Mouse (Mus musculus): Measurements from ENCODE around the gene Dnmt3a. TPM values are rescaled to one million over a fixed set of nuclear protein-coding genes. Genes with fewer than 3 reads are reported as not detected.

The Dnmt3a gene
- 109 and 144 TPM in 2 replicates for polyA plus RNA-seq (2015; fragmentation: Nextera tagmentation; extraction: Ambion mirVana)

DNA sequence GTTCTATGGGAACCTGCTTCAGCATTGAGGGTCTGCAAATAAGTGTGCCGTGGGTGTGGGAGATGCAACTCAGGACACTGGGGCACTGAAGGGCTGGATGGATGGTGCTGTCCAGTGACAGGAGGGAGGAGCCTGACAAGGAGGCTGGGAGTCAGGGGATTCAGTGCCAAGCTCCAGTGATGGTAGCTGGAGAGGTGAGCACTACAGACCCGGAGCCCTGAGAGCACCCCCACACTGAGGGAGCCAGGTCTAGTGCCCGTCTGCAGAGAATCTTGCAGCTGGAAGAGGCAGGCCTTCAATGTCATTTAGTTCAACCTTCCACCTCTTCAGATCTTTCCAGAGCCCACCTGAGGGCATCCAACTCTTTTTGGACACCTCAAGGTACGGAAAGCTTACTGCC, at the start of gene Dnmt3a:
TSS of gene Dnmt3a (plus strand) at position 156 of the 400 bp plus-strand sequence.
- no peaks in the 10 kb centered on the region for H3K9me3 ChIP-seq
- H3K9ac ChIP-seq: peak within 1 kb of the TSS; percentile 73
- H3K4me3 ChIP-seq: peak within 1 kb of the TSS; percentile 88
- no peaks in the 10 kb centered on the region for H3K36me3 ChIP-seq
- peaks cover 38% of the 10 kb centered on the region for H3K4me1 ChIP-seq (replicated peaks)
- H3K27ac ChIP-seq (replicated peaks): peak within 1 kb of the TSS; percentile 95
- H3K27me3 ChIP-seq: no peaks in the 10 kb centered on the region
- H3K4me2 ChIP-seq: peak within 1 kb of the TSS; percentile 84
- peak; percentile 19 for ATAC-seq (ENCODE audit: low FRiP score, low read depth)
- 25% methylated on average over 4 of the region's 4 CpGs for WGBS

- Histone ChIP-seq H3K9ac (no peak overlapping the region), H3K4me1 (replicated peaks) (peaks cover 5% of the 10 kb centered on the region), H3K27me3 (no peaks in the 10 kb centered on the region), H3K4me2 (no peak overlapping the region), H3K36me3 (peaks cover 7% of the 10 kb centered on the region; the same call in 1 of the 2 replicates), H3K27ac (replicated peaks) (no peak overlapping the region), H3K9me3 (no peaks in the 10 kb centered on the region), H3K4me3 (no peak overlapping the region)
- WGBS: over 99% methylated on average over 3 of the region's 3 CpGs
- ATAC-seq (ENCODE audit: low FRiP score, low read depth): no peak
These were observed 49.6 kb upstream of the Dnmt3a start for GRCm38 (mm10) chr12:3756216-3756615.

GRCm38 (mm10) chr12:3758127-3758526, 47.7 kb upstream of the Dnmt3a start:
- peaks cover 10% of the 10 kb centered on the region for H3K4me1 ChIP-seq (replicated peaks)
- no peak overlapping the region for H3K9ac ChIP-seq
- no peak for ATAC-seq (ENCODE audit: low FRiP score, low read depth)
- no peak overlapping the region for H3K27ac ChIP-seq (replicated peaks)
- 81% methylated on average over 3 of the region's 3 CpGs for WGBS
- H3K36me3 ChIP-seq: no peaks in the 10 kb centered on the region
- no peaks in the 10 kb centered on the region for H3K27me3 ChIP-seq
- H3K4me3 ChIP-seq: no peak overlapping the region
- no peak overlapping the region for H3K4me2 ChIP-seq
- no peaks in the 10 kb centered on the region for H3K9me3 ChIP-seq

DNA sequence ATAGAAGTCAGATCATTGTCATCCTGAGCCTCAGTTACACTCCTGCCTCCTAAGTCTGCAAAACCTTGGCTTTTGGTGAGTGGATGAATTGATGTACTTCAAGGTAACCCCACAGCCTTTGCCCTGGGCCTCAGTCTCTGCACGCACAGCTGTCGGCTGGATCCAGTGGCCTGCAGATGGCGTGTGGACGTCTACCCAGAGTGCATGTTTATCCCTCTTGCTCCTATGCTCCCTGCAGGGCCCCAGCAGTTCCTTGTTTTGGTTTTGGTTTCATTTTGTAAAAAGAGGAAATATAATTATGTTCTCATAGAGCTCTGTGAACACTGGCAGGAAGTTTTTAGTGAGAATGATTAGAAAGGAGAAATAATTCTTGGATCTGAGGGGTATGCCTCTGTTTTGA, 46.4 kb upstream of the Dnmt3a start:
- H3K4me1 ChIP-seq (replicated peaks): peaks cover 10% of the 10 kb centered on the region
- 64% methylated on average over 4 of the region's 4 CpGs for WGBS
- no peak overlapping the region for H3K9ac ChIP-seq
- no peak for ATAC-seq (ENCODE audit: low FRiP score, low read depth)
- H3K9me3 ChIP-seq: no peaks in the 10 kb centered on the region
- H3K36me3 ChIP-seq: no peaks in the 10 kb centered on the region
- no peak overlapping the region for H3K27ac ChIP-seq (replicated peaks)
- no peak overlapping the region for H3K4me3 ChIP-seq
- no peak overlapping the region for H3K4me2 ChIP-seq
- no peaks in the 10 kb centered on the region for H3K27me3 ChIP-seq

- no peaks in the 10 kb centered on the region for H3K27me3 ChIP-seq
- peaks cover 10% of the 10 kb centered on the region for H3K4me1 ChIP-seq (replicated peaks)
- peak; percentile 86 for ATAC-seq (ENCODE audit: low FRiP score, low read depth)
- H3K27ac ChIP-seq (replicated peaks): peak overlapping the region; percentile 68
- no peaks in the 10 kb centered on the region for H3K36me3 ChIP-seq
- H3K4me3 ChIP-seq: no peak overlapping the region
- H3K9ac ChIP-seq: 0 out of 2 replicates have a peak overlapping the region, but pooled peaks have one; percentile 7
- WGBS: 66% methylated on average over 4 of the region's 4 CpGs
- no peak overlapping the region for H3K4me2 ChIP-seq
- no peaks in the 10 kb centered on the region for H3K9me3 ChIP-seq
These were observed 44.8 kb upstream of the Dnmt3a start for GRCm38 (mm10) chr12:3760876-3761590.

DNA sequence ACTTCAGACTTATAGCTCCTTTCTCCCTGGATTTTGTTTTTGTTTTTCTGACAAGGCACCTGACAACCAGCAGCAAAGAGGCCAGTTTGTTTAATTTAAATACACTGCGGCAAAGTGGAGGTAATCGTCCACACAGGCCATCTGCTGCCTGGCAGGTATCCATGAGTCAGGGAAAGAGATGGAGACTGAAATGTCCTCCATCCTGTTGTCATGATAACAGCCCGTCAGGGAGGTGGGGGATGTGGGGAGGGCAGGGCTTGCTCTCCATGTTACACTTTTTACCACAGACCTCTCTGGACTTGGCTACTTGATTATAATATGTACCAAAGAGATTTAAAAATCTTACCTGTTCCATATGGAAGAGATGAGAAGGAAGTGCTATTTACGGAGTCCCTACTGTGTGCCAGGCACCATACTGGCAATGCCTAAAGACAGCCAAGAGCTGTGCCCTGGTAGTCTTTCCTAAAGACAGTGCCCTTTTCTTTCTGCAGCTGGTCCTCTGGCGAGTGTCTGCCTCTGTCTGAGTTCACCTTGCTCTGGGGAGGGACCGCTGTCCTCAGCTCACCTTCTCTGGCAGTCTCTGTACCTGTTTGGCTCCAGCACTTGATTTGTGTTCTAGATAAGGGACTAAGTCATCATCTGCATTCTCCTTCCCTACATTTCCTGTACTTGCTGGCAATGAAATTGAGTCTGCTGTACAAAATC, 44.1 kb upstream of the Dnmt3a start:
- Histone ChIP-seq H3K4me3 (no peak overlapping the region), H3K9me3 (no peaks in the 10 kb centered on the region), H3K27ac (replicated peaks) (peak overlapping the region; percentile 68), H3K36me3 (no peaks in the 10 kb centered on the region), H3K9ac (0 out of 2 replicates have a peak overlapping the region, but pooled peaks have one; percentile 7), H3K4me2 (no peak overlapping the region), H3K4me1 (replicated peaks) (peaks cover 10% of the 10 kb centered on the region), H3K27me3 (no peaks in the 10 kb centered on the region)
- WGBS: 53% methylated on average over 6 of the region's 6 CpGs
- ATAC-seq (ENCODE audit: low FRiP score, low read depth): peak; percentile 79

DNA sequence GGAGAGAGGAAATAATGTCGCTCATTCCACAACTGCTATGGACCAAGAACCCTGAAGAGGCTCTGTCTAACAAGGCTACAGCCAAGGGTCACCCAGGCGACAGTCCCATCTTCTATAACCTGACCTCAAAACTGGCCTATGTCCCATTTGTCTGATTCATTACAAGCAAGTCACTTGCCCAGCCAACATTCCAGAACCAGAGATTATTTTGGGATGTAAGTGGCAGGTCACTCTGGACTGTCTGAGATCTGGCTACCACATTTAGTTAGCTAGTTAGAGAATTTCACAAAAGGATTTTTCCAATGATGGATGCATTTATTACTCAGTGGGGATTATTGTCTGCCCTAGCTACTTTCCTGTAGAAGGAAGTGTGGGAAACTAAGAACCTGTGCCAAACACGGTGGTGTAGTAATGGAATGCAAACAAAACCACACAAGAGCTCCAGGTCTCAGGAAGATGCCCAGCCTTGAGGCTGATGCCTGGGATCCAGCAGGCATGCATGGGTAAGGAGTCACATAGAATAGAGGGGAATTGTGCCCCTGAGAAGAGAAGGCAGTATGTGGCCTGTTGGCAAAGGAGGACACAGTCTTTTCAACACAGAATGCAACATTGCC, 41.5 kb upstream of the Dnmt3a start:
- Histone ChIP-seq H3K4me1 (replicated peaks) (peaks cover 10% of the 10 kb centered on the region), H3K36me3 (no peaks in the 10 kb centered on the region), H3K4me3 (no peak overlapping the region), H3K9me3 (no peaks in the 10 kb centered on the region), H3K4me2 (no peak overlapping the region), H3K9ac (no peak overlapping the region), H3K27ac (replicated peaks) (no peak overlapping the region), H3K27me3 (no peaks in the 10 kb centered on the region)
- WGBS: 84% methylated on average over 3 of the region's 3 CpGs
- no peak for ATAC-seq (ENCODE audit: low FRiP score, low read depth)

DNA sequence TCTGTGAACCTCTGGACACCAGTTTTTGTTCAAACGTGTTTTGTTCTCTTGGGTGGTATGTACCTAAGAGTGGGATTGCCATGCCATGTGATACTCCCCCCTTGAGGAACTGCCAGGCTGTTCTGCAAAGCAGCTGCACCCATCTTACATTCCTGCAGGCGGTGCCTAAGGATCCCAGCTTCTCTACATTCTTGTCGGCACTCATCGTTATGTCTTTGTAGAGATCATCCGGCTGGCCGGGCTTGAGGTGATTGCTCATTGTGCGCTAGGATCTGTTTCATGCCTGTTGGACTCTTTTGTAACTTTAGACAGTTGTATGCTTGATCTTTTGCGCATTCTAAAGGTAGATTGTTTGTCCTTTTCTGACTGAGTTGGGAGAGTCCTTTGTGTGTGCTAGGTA, 38.4 kb upstream of the Dnmt3a start:
- no peak for ATAC-seq (ENCODE audit: low FRiP score, low read depth)
- Histone ChIP-seq H3K36me3 (no peaks in the 10 kb centered on the region), H3K27ac (replicated peaks) (no peak overlapping the region), H3K4me2 (no peak overlapping the region), H3K4me1 (replicated peaks) (no peaks in the 10 kb centered on the region), H3K9me3 (no peaks in the 10 kb centered on the region), H3K27me3 (no peaks in the 10 kb centered on the region), H3K9ac (no peak overlapping the region), H3K4me3 (no peak overlapping the region)
- 54% methylated on average over 8 of the region's 8 CpGs for WGBS

DNA sequence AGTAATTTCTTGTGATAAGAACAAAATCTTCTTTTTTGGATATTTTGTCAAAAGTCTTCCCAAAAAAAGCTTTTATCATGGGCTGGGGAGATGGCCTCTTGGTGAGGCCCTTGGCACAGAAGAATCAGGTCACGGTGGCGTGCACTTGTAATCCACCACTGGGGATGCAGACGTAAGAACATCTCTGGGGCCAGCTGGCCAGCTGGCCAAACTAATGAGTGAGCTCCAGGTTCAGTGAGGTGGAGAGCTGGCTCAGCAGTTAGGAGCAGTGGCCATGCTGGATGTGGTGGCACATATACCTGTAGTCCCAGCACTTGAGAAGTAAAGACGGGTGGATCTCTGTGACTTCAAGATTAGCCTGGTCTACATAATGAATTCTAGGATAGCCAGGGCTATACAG, 37.4 kb upstream of the Dnmt3a start:
- Histone ChIP-seq H3K27ac (replicated peaks) (no peak overlapping the region), H3K4me2 (no peak overlapping the region), H3K4me1 (replicated peaks) (no peaks in the 10 kb centered on the region), H3K27me3 (no peaks in the 10 kb centered on the region), H3K9ac (no peak overlapping the region), H3K36me3 (no peaks in the 10 kb centered on the region; the same call in 1 of the 2 replicates), H3K4me3 (no peak overlapping the region), H3K9me3 (no peaks in the 10 kb centered on the region)
- 87% methylated on average over 4 of the region's 4 CpGs for WGBS
- no peak for ATAC-seq (ENCODE audit: low FRiP score, low read depth)

GRCm38 (mm10) chr12:3770546-3770945, 35.3 kb upstream of the Dnmt3a start:
- no peak overlapping the region for H3K9ac ChIP-seq
- no peak overlapping the region for H3K4me2 ChIP-seq
- no peaks in the 10 kb centered on the region for H3K9me3 ChIP-seq
- H3K36me3 ChIP-seq: peaks cover 3% of the 10 kb centered on the region; the same call in 1 of the 2 replicates
- no peak for ATAC-seq (ENCODE audit: low FRiP score, low read depth)
- no peak overlapping the region for H3K27ac ChIP-seq (replicated peaks)
- H3K27me3 ChIP-seq: no peaks in the 10 kb centered on the region
- no peaks in the 10 kb centered on the region for H3K4me1 ChIP-seq (replicated peaks)
- H3K4me3 ChIP-seq: no peak overlapping the region
- WGBS: 74% methylated on average over 2 of the region's 2 CpGs

DNA sequence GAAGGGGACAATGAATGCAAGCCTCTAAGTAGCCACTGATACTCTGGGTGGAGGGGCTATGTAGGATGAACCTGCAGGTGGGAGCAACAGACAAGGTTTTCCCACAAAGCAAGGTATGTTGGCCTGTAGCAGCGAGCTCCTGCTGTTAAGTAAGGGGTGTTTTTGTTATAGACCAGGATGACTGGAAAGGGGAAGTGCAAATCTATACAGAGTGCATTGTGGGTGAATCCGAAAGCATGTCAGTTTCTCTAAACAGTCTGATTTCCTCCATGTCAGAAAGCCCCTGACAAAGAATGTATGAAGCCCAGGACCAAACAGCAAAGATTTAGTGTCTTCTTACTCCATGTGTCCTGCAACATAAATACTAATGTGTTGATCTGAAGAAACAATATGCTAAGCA, 34.7 kb upstream of the Dnmt3a start:
- H3K9me3 ChIP-seq: no peaks in the 10 kb centered on the region
- H3K4me2 ChIP-seq: no peak overlapping the region
- no peak overlapping the region for H3K27ac ChIP-seq (replicated peaks)
- no peaks in the 10 kb centered on the region for H3K27me3 ChIP-seq
- no peaks in the 10 kb centered on the region for H3K4me1 ChIP-seq (replicated peaks)
- WGBS: 84% methylated on average over 2 of the region's 2 CpGs
- H3K9ac ChIP-seq: no peak overlapping the region
- peaks cover 3% of the 10 kb centered on the region; the same call in 1 of the 2 replicates for H3K36me3 ChIP-seq
- ATAC-seq (ENCODE audit: low FRiP score, low read depth): no peak
- no peak overlapping the region for H3K4me3 ChIP-seq

DNA sequence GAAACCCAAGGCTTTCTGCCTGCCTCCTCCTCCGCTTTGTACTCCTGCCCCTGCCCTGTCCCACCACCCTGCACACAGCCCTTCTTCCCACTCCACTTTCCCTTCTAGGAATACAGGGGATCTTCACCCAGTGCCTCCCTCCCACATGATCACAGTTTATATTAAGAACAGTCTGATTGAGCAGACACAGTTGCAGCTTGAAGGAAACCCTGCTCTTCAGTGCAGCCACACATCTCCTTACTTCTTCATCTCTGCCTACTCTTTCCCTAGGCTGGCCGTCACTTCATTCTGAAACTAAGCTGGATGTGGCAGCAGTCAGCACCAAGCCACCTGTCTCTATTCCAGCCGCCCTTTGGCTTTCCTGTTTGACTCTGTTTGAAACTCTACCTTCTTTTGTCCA, 32.2 kb upstream of the Dnmt3a start:
- H3K36me3 ChIP-seq: peaks cover 3% of the 10 kb centered on the region; the same call in 1 of the 2 replicates
- no peak overlapping the region for H3K9ac ChIP-seq
- H3K27ac ChIP-seq (replicated peaks): no peak overlapping the region
- H3K4me3 ChIP-seq: no peak overlapping the region
- H3K4me2 ChIP-seq: no peak overlapping the region
- WGBS: 88% methylated on average over 3 of the region's 3 CpGs
- no peaks in the 10 kb centered on the region for H3K27me3 ChIP-seq
- H3K9me3 ChIP-seq: no peaks in the 10 kb centered on the region
- no peak for ATAC-seq (ENCODE audit: low FRiP score, low read depth)
- H3K4me1 ChIP-seq (replicated peaks): no peaks in the 10 kb centered on the region
